9 mouse cellular contexts compared by ENCODE assay signal in the genomic region with DNA sequence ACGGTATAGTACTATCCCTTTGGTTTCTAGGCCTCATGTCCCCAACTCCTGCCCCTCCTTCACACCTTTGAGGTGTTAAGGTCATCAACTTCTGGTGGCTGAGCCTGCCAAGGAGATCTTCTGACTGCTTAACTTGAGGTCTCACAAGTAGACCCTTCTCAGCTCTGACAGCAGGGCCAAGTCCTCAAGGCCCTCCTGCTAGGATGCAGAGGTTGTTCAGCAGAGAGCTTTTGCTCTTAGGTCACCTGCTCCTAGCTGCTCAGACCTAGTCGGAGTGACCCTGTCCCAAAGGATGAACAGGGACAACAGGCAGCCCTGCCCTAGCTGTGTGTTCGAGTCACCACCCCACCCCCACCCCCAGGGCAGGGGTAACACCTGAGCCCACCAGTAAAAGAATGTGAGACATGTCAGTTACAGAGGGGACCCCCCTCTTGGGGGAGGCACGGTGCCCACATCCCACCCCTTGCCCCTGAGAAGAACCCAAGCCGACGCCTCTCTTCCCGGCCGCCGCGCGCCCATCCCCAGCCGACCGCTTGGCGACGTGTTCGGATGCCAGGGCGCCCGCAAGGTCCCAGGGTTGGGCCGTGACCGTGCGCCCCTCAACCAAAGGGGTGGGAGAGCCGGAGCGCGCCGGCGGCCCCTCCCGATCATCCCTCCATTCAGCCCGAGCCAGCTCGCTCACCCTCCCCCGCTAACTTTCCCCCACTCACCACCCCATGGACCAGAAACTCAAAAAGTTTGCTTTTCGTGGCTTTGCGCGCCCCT. TPM values are rescaled to one million over a fixed set of nuclear protein-coding genes. Genes with fewer than 3 reads are reported as not detected.
DNase-seq lines count a peak whose midpoint lies in the region; ATAC-seq and TF ChIP-seq lines count a peak whose summit lies in the region.
"Had no signal": no experiment of that assay in that cellular context is flagged by ENCODE, and none has a peak within 500 bp of the region (broad histone marks: within the 10 kb centered on the region; RNA-seq: fewer than 3 reads in every experiment).

No protein-coding gene starts in this region.

- no peaks in the 10 kb centered on the region for H3K9me3 ChIP-seq in embryonic facial prominence, embryonic 11.5 days (replicated peaks; ENCODE audit: control insufficient read depth, low read length)
- H3K9me3 ChIP-seq in hindbrain, postnatal 0 days (ENCODE audit: low read length), result no peaks in the 10 kb centered on the region

- peaks cover 21% of the 10 kb centered on the region for H3K4me1 ChIP-seq in embryonic facial prominence, embryonic 11.5 days (ENCODE audit: control insufficient read depth, insufficient read depth, low read length)
- peaks cover 61% of the 10 kb centered on the region for H3K4me1 ChIP-seq in hindbrain, postnatal 0 days (ENCODE audit: insufficient read depth, low read length)

- peak; percentile 48 for TF ChIP-seq POLR2A in myocyte (IDR thresholded peaks at IDR 0.05; ENCODE audit: insufficient read length, low read depth)

- peak overlapping the region; percentile 80 for H3ac ChIP-seq in myocyte (ENCODE audit: control insufficient read depth, insufficient read length)

- peaks cover 10% of the 10 kb centered on the region for H3K79me2 ChIP-seq in myocyte (ENCODE audit: control insufficient read depth, insufficient read depth)

- no peak; the same call in 1 of the 2 replicates for ATAC-seq in embryonic facial prominence, embryonic 11.5 days (replicated peaks; ENCODE audit: insufficient number of reproducible peaks, low FRiP score, low TSS enrichment, low read depth)
- ATAC-seq in hindbrain, postnatal 0 days, result no peak

- H3K36me3 ChIP-seq in embryonic facial prominence, embryonic 11.5 days (replicated peaks; ENCODE audit: control insufficient read depth, insufficient read depth, low read depth, low read length), result no peaks in the 10 kb centered on the region
- no peaks in the 10 kb centered on the region for H3K36me3 ChIP-seq in hindbrain, postnatal 0 days (ENCODE audit: insufficient read depth, low read length)
- H3K36me3 ChIP-seq in myocyte (ENCODE audit: control insufficient read depth, insufficient read depth), result no peaks in the 10 kb centered on the region

- H3K4me2 ChIP-seq in embryonic facial prominence, embryonic 11.5 days (ENCODE audit: low read depth, low read length), result peak overlapping the region; percentile 85
- H3K4me2 ChIP-seq in hindbrain, postnatal 0 days (ENCODE audit: low read depth, low read length), result peak overlapping the region; percentile 97
- peak overlapping the region; percentile 95 for H3K4me2 ChIP-seq in myocyte (ENCODE audit: low read depth)

- DNase-seq in gastrocnemius, postnatal 10 days, result peak; percentile 53
- DNase-seq in gastrocnemius, adult 18-20 months (ENCODE audit: low spot score), result no peak
- peak; percentile 60 for DNase-seq in 3134 (ENCODE audit: extremely low read depth, insufficient read length, low spot score)
- DNase-seq in embryonic facial prominence, embryonic 11.5 days (ENCODE audit: low spot score), result peak; percentile 46
- DNase-seq in hindbrain, postnatal 0 days (ENCODE audit: low spot score), result no peak
- no peak for DNase-seq in natural killer cell, adult 2 months (ENCODE audit: low spot score in 2 of 2)
- DNase-seq in spleen, postnatal 14 days (ENCODE audit: low spot score in 2 of 2), result no peak

- peak overlapping the region; percentile 84 for H3K9ac ChIP-seq in embryonic facial prominence, embryonic 11.5 days (replicated peaks; ENCODE audit: low read length)
- peak overlapping the region; percentile 70 for H3K9ac ChIP-seq in hindbrain, postnatal 0 days (replicated peaks; ENCODE audit: low read length)

- WGBS in embryonic facial prominence, embryonic 11.5 days, result 2% methylated on average over 33 of the region's 33 CpGs
- WGBS in hindbrain, postnatal 0 days, result under 1% methylated on average over 31 of the region's 33 CpGs

- H3K27me3 ChIP-seq in embryonic facial prominence, embryonic 11.5 days (ENCODE audit: control insufficient read depth, insufficient read depth, low read length), result peaks cover 5% of the 10 kb centered on the region
- H3K27me3 ChIP-seq in hindbrain, postnatal 0 days (ENCODE audit: insufficient read depth, low read length), result no peaks in the 10 kb centered on the region
- no peaks in the 10 kb centered on the region for H3K27me3 ChIP-seq in myocyte (ENCODE audit: control insufficient read depth, insufficient read depth, insufficient read length)

- H3K4me3 ChIP-seq in embryonic facial prominence, embryonic 11.5 days (ENCODE audit: low read depth, low read length), result peak overlapping the region; percentile 69
- H3K4me3 ChIP-seq in hindbrain, postnatal 0 days (ENCODE audit: low read length), result peak overlapping the region; percentile 44
- H3K4me3 ChIP-seq in myocyte, result peak overlapping the region; percentile 63

- H3K27ac ChIP-seq in embryonic facial prominence, embryonic 11.5 days (replicated peaks; ENCODE audit: low read depth, low read length), result peak overlapping the region; percentile 95
- H3K27ac ChIP-seq in hindbrain, postnatal 0 days, result peak overlapping the region; percentile 98

- no peak for TF ChIP-seq CTCF in hindbrain, postnatal 0 days (IDR thresholded peaks at IDR 0.05; ENCODE audit: low read depth)

TF ChIP-seq in myocyte, 11 proteins besides CTCF, POLR2A, EP300 and RAD21:
- TF ChIP-seq CEBPB (IDR thresholded peaks at IDR 0.05; ENCODE audit: insufficient read depth, poor library complexity, severe bottlenecking), result no peak
- TF ChIP-seq MYOD1 (IDR thresholded peaks at IDR 0.05; ENCODE audit: control insufficient read depth in 1 of 3, insufficient read length in 2 of 3, low read depth in 2 of 3), result peak in 1 of 3 experiments; percentile 21
- TF ChIP-seq MAX (IDR thresholded peaks at IDR 0.05; ENCODE audit: low read depth), result no peak
- TF ChIP-seq TCF3 (IDR thresholded peaks at IDR 0.05; ENCODE audit: insufficient read length, low read depth), result no peak
- no peak for TF ChIP-seq E2F4 (IDR thresholded peaks at IDR 0.05; ENCODE audit: insufficient read depth)
- TF ChIP-seq MYOG (IDR thresholded peaks at IDR 0.05; ENCODE audit: control insufficient read depth in 1 of 3, insufficient read depth in 1 of 3, insufficient read length in 2 of 3, low read depth in 2 of 3), result peak in 1 of 3 experiments; percentile 43
- no peak for TF ChIP-seq TCF12 (IDR thresholded peaks at IDR 0.05; ENCODE audit: insufficient read depth, poor library complexity, severe bottlenecking)
- no peak for TF ChIP-seq REST (IDR thresholded peaks at IDR 0.05; ENCODE audit: insufficient read depth, insufficient read length)
- no peak for TF ChIP-seq SRF (IDR thresholded peaks at IDR 0.05; ENCODE audit: control insufficient read depth, insufficient read length, low read depth)
- TF ChIP-seq POLR2AphosphoS2 (IDR thresholded peaks at IDR 0.05; ENCODE audit: insufficient read length, low read depth), result no peak
- TF ChIP-seq USF1 (IDR thresholded peaks at IDR 0.05; ENCODE audit: low read depth), result no peak
TF ChIP-seq in myocyte: peak in this region for 2.

RNA-seq across cellular contexts. Expression of a gene that starts 14.7 kb away (rescaled TPM):
- 10 to 100 TPM; 19.6 to 29.4 TPM for total RNA-seq in gastrocnemius, postnatal 10 days (2021)
- 10 to 100 TPM in 1 of 2 experiments, 1 to 10 TPM in 1; 8.9 to 10.3 TPM for total RNA-seq in gastrocnemius, adult 18-20 months (2021)
- polyA plus RNA-seq in embryonic facial prominence, embryonic 11.5 days (2014; fragmentation: Nextera tagmentation; extraction: Ambion mirVana), result 6.4 and 7.1 TPM in 2 replicates
- total RNA-seq in hindbrain, postnatal 0 days (2014; rRNA removed), result 38.3 and 46.2 TPM in 2 replicates
- polyA plus RNA-seq in hindbrain, postnatal 0 days (2015; fragmentation: Nextera tagmentation; extraction: Ambion mirVana), result 25.0 and 26.9 TPM in 2 replicates
- 39.5 TPM for polyA plus RNA-seq in myocyte (2012; fragmentation: generic; extraction: Trizol)

RNA-seq across cellular contexts. Expression of a gene that starts 23.0 kb away (rescaled TPM):
- 100 to 1,000 TPM; 122 to 132 TPM for total RNA-seq in gastrocnemius, postnatal 10 days (2021)
- total RNA-seq in gastrocnemius, adult 18-20 months (2021), result 100 to 1,000 TPM; 199 to 207 TPM
- polyA plus RNA-seq in embryonic facial prominence, embryonic 11.5 days (2014; fragmentation: Nextera tagmentation; extraction: Ambion mirVana), result 46.2 and 47.1 TPM in 2 replicates
- total RNA-seq in hindbrain, postnatal 0 days (2014; rRNA removed), result 246 and 262 TPM in 2 replicates
- 114 and 128 TPM in 2 replicates for polyA plus RNA-seq in hindbrain, postnatal 0 days (2015; fragmentation: Nextera tagmentation; extraction: Ambion mirVana)
- polyA plus RNA-seq in myocyte (2012; fragmentation: generic; extraction: Trizol), result 128 TPM

RNA-seq across cellular contexts. Expression of a gene that starts 24.0 kb away (rescaled TPM):
- 10 to 100 TPM; 66.4 to 74.0 TPM for total RNA-seq in gastrocnemius, postnatal 10 days (2021)
- total RNA-seq in gastrocnemius, adult 18-20 months (2021), result 100 to 1,000 TPM; 108 to 112 TPM
- 148 and 159 TPM in 2 replicates for polyA plus RNA-seq in embryonic facial prominence, embryonic 11.5 days (2014; fragmentation: Nextera tagmentation; extraction: Ambion mirVana)
- total RNA-seq in hindbrain, postnatal 0 days (2014; rRNA removed), result 60.6 and 65.6 TPM in 2 replicates
- 65.4 and 66.5 TPM in 2 replicates for polyA plus RNA-seq in hindbrain, postnatal 0 days (2015; fragmentation: Nextera tagmentation; extraction: Ambion mirVana)
- 137 TPM for polyA plus RNA-seq in myocyte (2012; fragmentation: generic; extraction: Trizol)

RNA-seq across cellular contexts. Expression of a gene that starts 44.6 kb away (rescaled TPM):
- not detected for total RNA-seq in gastrocnemius, postnatal 10 days (2021)
- total RNA-seq in gastrocnemius, adult 18-20 months (2021), result not detected
- polyA plus RNA-seq in embryonic facial prominence, embryonic 11.5 days (2014; fragmentation: Nextera tagmentation; extraction: Ambion mirVana), result not detected in 2 replicates
- not detected in 2 replicates for total RNA-seq in hindbrain, postnatal 0 days (2014; rRNA removed)
- 0.09 and 0.16 TPM in 2 replicates for polyA plus RNA-seq in hindbrain, postnatal 0 days (2015; fragmentation: Nextera tagmentation; extraction: Ambion mirVana)
- not detected for polyA plus RNA-seq in myocyte (2012; fragmentation: generic; extraction: Trizol)
- total RNA-seq: left cerebral cortex, postnatal 10 days had no signal

Comparison
In these comparisons a context has a peak if more than half of its experiments do, and no peak if none do; other contexts are left out.
1. DNase-seq: peak in gastrocnemius, postnatal 10 days (single experiment), 3134 (single experiment) and embryonic facial prominence, embryonic 11.5 days (single experiment); none in gastrocnemius, adult 18-20 months (single experiment), hindbrain, postnatal 0 days (single experiment), natural killer cell, adult 2 months (0 of 2) and spleen, postnatal 14 days (0 of 2).
2. Peak in every context shown above with its lines, with median percentiles within 50 percentile points of each other: H3K4me2 ChIP-seq and H3K4me3 ChIP-seq.